Mouse (Mus musculus) adrenal gland, postnatal 36 days (tissue): ENCODE results near the gene Gm49355. TPM values are rescaled to one million over a fixed set of nuclear protein-coding genes. Genes with fewer than 3 reads are reported as not detected.
A peak's percentile ranks its signal among the peaks of the same experiment; 100 is the strongest.

Experiments used
- DNase-seq, 2 experiments: peaks; one replicate each; pipeline ENCODE4 v3.0.0; 2021; ENCODE audit warnings: mixed read lengths in 1 of 2
- total RNA-seq, 2 experiments: library from RNA; stranded (reverse); gene quantifications; 2 replicates each; pipeline ENCODE4 v1.2.3; 2021

The Gm49355 gene
- total RNA-seq, 2 experiments from 2014 or later: 0.13 to 0.17 TPM

DNA sequence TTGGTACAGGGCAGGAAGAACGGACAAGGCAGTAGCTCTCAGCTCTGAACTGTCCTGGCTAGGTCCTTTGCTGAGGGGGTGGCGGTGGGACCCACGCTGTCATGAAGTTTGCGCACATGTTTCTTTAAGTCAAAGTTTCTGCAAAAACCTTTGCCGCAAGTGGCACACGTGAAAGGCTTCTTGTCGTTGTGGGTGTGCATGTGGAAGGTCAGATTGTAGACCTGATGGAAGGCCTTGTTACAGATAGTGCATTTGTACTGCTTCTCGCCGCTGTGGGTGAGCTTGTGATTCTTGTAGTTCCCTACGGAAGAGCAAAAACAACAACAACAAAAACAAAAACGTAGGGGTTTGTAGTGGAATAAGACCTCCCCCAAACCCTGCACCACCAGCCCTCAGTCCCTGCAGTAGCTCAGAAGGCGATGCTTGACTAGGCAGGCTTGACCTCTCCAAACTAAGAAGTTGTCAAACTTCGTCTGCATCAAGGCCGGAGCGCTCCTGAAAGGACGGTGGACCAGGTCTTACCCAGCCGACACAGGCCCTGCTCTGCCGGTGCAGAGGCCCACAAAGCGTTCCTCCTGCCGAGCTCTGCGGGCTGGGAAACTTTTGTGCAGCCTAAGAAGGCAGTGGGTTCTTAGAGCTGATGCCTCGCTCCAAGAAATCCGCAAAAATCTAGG lies 58.8 kb downstream of the Gm49355 start:
- no peak for DNase-seq

DNA sequence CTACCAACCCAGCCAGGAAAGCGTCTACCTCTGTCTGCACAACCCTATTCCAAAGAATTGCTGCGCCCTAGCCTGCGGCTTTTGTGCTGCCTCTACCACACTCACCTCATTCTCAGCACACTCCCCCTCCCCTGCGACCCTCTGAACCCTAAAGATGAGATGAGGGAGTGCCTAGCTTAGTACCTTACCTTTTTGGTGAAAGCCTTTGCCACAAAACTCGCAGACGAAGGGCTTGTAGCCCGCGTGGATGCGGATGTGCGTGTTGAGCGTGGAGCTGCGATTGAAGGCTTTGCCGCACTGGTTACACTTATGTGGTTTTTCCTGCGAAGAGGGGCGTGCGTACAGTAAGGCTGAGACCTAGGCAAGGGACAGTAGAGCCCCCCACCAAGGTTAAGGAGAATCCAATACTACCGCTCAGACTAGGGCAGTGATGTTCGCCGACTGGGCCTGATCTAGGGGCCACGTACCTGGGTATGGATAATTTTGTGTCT lies 59.7 kb downstream of the Gm49355 start:
- no peak for DNase-seq

DNA sequence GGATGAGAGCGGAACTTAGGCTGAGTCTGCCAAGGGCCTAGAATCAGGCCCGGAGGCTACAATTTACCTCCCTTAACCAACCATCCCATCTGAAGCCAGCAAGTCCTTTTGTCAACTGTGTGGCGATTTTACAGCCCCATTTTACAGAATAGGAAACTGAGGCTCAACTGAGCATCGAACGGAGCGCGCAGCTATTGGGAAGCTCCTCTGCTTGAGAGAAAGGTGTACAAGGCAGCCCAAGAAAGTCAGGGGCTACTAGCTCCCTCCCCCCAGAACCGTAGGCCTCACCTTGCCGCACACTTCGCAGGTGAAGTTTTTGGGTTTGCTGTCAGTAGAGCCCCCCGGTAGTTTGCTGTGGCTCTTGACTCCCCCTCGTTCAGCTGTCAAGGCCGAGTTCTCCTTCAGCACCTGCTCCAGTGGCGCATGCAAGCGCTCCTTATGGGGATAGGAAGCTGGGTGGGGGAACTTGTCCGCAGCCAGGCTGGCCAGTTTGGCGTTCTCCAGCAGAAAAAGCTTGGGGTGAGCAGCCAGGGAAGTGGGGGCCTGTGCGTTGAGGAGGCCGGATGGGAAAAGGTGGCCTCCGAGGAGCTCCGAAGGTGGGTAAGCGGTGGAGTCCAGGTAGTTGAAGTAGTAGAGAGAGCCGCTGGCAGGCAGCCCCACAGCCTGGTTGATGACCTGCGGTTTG lies 60.4 kb downstream of the Gm49355 start:
- no peak for DNase-seq

GRCm38 (mm10) chr14:12344746-12345240 lies 61.0 kb downstream of the Gm49355 start:
- DNase-seq: peak; percentile 11 to 30

- DNase-seq: no peak
Observed at GRCm38 (mm10) chr14:12345241-12345921, 61.6 kb downstream of the Gm49355 start.

- DNase-seq: no peak
Observed at GRCm38 (mm10) chr14:12346011-12346864, 62.5 kb downstream of the Gm49355 start.

DNA sequence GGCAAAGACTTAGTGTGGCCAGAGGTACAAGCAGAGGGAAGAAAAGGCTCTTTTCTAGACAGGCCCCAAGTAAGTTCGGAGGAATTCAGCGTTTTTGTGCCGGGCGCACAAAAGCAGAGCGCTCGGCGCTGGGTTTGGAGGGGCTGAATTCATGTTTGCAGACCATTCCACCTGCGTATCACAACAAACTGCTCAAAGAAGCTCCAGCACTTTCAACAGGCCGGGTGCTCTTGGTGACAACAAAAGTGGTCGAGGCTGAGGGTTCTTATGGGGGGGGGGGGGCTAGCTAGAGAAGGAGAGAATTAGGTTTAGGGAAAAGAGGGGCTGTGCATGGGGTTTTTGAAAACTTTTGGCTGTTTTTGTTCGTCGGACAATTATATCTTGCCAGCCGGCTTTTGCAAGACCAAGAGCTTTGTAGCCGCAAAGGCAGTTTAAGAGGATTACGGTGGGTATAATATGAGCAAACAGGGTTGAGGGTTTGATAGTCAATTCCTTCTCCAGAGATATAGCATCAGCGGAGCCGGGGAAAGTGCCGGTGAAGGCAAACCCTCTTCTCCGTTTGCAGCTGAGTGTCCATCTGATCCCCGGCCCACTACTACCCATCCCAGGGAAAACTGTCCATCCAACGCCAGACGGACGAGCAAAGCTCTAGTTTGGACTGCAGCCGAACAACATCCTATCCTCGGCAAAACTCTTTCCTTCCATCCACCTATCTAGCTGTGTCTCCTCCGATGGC lies 63.3 kb downstream of the Gm49355 start:
- DNase-seq: no peak

- no peak for DNase-seq
Observed at GRCm38 (mm10) chr14:12348089-12348488, 64.3 kb downstream of the Gm49355 start, which contains the start of gene Fezf2. Fezf2 (minus strand) TSS chr14:12348189.

DNA sequence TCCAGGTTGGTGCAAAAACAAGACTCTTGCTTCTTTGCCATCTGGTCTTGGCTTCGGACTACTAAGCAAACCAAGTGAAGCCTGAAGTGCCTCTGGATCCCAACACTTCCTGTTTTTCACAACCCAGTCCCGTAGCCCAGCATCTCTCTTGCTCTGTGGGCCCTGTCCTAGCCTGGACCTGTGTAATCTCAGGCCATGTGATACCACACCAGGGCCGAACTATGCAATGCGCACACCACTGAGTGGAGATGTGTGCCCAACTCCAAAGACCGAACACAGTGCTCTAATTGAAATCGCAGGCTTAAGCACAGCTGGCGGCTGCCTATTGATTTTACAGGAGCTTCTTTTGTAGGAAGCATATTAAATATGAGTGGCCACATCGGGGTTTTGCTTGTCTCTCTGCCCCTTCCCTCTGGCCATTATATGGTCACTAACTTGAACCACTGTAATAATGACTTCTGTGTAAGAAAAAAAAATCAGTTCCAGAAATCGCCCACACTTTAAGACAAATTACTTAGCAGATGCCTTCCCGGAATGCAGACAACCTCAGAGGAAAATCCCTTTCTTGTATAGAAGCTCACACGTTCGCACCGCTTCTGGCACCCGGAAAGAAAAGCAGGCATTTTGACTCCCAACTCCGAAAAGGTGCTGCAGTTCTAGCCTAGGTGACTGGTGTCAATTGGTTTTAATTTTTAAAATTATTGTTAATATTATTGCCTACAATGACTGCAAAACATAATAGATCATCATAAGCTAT lies 65.7 kb downstream of the Gm49355 start:
- no peak for DNase-seq

DNA sequence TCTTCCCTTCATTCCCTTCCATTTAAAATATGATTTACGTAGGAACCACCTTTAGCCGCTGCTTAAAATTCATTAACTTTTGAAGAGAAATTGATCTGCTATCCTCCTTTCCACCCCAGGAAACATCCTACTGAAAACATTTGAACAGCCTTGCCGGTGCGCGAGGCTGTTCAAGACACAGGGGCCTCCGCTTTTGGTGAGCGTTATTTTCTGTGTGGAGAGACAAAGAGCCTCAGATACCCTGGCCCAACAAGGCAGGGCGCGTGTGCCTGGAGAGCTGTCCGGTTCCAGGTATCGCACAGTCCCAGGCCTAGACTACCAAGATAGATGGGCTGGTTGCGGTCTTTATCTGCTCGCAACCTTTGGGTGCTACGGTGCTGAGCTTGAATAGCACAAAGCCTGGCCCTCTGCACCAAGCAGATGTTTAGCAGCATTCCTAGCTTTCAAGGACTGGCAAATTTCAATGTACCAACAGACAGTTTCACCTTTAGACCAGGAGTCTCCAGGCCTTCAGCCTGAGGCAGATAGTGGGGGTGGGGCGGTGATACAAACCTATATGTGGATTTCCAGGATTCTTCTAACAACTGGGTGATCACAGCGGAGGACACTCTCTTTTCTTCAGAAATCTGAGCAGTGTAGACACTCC lies 66.6 kb downstream of the Gm49355 start:
- DNase-seq: no peak

Other genes with a start within 250 kb of the Gm49355 start
- gene 3830406C13Rik, start 197 bp downstream of the Gm49355 start, total RNA-seq: 10 to 100 TPM; 33.5 to 45.3 TPM
- not detected for gene Fezf2, start 64.2 kb downstream of the Gm49355 start, total RNA-seq